Mouse (Mus musculus) limb, embryonic 12.5 days (tissue): ENCODE data around the gene Catsperz. TPM values are rescaled to one million over a fixed set of nuclear protein-coding genes. Genes with fewer than 3 reads are reported as not detected.

ENCODE experiments used
- ATAC-seq: fragments of 200-750 bp; cut with Nextera tagmentation; 2 replicates; pipeline ENCODE4 v1.8.0; 2017; ENCODE audit warnings: low read depth, moderate TSS enrichment; ENCODE audit not compliant: insufficient number of reproducible peaks, insufficient read depth, low FRiP score, low TSS enrichment
- H3K27ac ChIP-seq: fragments of 300-500 bp; sonication (generic); 2 replicates; pipeline ENCODE4 v1.5.1; 2016; ENCODE audit warnings: mild to moderate bottlenecking, moderate library complexity
- H3K27me3 ChIP-seq: fragments of 300-500 bp; sonication (generic); 2 replicates; pipeline ENCODE4 v1.6.1; 2016; ENCODE audit warnings: mild to moderate bottlenecking, moderate library complexity
- H3K36me3 ChIP-seq: fragments of 300-500 bp; sonication (generic); 2 replicates; pipeline ENCODE4 v1.6.1; 2016; ENCODE audit warnings: mild to moderate bottlenecking, moderate library complexity
- H3K4me1 ChIP-seq: fragments of 300-500 bp; sonication (generic); replicated peaks from 2 replicates; pipeline ENCODE4 v1.6.1; 2016
- H3K4me2 ChIP-seq: fragments of 300-500 bp; sonication (generic); 2 replicates; pipeline ENCODE4 v1.6.1; 2016; ENCODE audit warnings: mild to moderate bottlenecking, moderate library complexity
- H3K4me3 ChIP-seq: fragments of 300-500 bp; sonication (generic); replicated peaks from 2 replicates; pipeline ENCODE4 v1.5.1; 2016; ENCODE audit warnings: mild to moderate bottlenecking
- H3K9ac ChIP-seq: fragments of 300-500 bp; sonication (generic); replicated peaks from 2 replicates; pipeline ENCODE4 v1.6.1; 2016; ENCODE audit warnings: mild to moderate bottlenecking, moderate library complexity
- H3K9me3 ChIP-seq: fragments of 300-500 bp; sonication (generic); 2 replicates; pipeline ENCODE4 v1.6.1; 2016; ENCODE audit warnings: mild to moderate bottlenecking, moderate library complexity
- WGBS: fragments of 180-500 bp; shearing (Covaris S2); methylation state at CpG from one replicate; pipeline ENCODE4 v1.1.7; 2016; 5-methylcytosine and 5-hydroxymethylcytosine counted together
- polyA plus RNA-seq: library from polyadenylated mRNA; unstranded; fragments of >200 nt; fragmentation: Nextera tagmentation; extraction: Ambion mirVana; gene quantifications from 2 replicates; pipeline ENCODE4 v1.2.1, GENCODE M21; 2016

Gene Catsperz
- polyA plus RNA-seq, 1 experiment from 2014 or later: 1.0 TPM

DNA sequence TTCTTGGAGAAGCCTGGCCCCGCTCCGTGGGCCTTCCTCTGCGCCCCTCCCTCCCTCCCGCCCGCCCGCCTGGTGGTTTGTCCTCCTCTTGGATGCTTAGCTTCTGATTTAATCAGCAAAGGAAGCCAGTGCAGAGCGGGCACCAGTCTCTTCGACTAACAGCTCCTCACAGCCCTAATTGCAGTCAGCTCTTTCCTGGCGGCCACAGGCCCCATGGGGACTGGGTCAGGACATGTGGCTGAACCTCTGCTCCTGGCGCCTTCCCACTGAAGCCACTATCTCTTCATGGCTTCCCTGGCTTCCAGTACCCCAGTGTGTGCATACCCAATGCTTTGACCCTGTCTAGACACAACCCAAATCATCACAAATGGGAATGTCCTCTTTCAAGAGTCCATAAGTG lies 31.3 kb upstream of the Catsperz start:
- Histone ChIP-seq H3K4me2 (no peak overlapping the region), H3K9me3 (no peaks in the 10 kb centered on the region), H3K4me1 (peaks cover 11% of the 10 kb centered on the region), H3K27ac (no peak overlapping the region), H3K9ac (no peak overlapping the region), H3K36me3 (peaks cover 75% of the 10 kb centered on the region), H3K27me3 (no peaks in the 10 kb centered on the region), H3K4me3 (no peak overlapping the region)
- 77% methylated on average over 10 of the region's 10 CpGs for WGBS
- no peak for ATAC-seq

DNA sequence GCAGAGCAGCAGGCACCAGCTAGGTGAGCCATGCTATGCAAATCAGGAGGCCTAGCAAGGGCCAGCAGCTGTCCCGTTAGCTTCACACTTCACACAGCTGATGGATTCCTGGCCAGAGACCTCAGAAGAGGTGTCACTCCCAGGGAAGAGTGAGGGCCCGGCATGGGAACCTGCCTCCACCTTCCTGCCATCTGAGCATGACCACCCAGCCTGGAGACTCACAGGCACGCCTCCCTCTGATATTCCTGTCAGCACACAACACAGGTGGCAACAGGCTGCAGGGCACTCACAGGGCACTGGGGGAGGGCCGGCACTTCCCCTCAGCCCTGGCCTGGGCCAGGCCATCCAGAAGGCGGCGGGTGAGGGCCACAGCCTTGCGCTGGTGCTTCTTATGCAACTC lies 30.2 kb upstream of the Catsperz start:
- Histone ChIP-seq H3K9ac (no peak overlapping the region), H3K27ac (no peak overlapping the region), H3K4me2 (no peak overlapping the region), H3K36me3 (peaks cover 70% of the 10 kb centered on the region), H3K4me3 (no peak overlapping the region), H3K27me3 (no peaks in the 10 kb centered on the region), H3K9me3 (no peaks in the 10 kb centered on the region), H3K4me1 (peaks cover 11% of the 10 kb centered on the region)
- ATAC-seq: no peak
- WGBS: 73% methylated on average over 7 of the region's 7 CpGs

GRCm38 (mm10) chr19:6954046-6954445 lies 28.9 kb upstream of the Catsperz start:
- H3K4me1 ChIP-seq: peaks cover 19% of the 10 kb centered on the region
- no peak overlapping the region for H3K4me2 ChIP-seq
- 54% methylated on average over 9 of the region's 9 CpGs for WGBS
- H3K9me3 ChIP-seq: no peaks in the 10 kb centered on the region
- H3K27ac ChIP-seq: no peak overlapping the region
- peaks cover 56% of the 10 kb centered on the region for H3K36me3 ChIP-seq
- no peak for ATAC-seq
- H3K9ac ChIP-seq: no peak overlapping the region
- H3K27me3 ChIP-seq: no peaks in the 10 kb centered on the region
- H3K4me3 ChIP-seq: no peak overlapping the region

GRCm38 (mm10) chr19:6952712-6953037 lies 27.5 kb upstream of the Catsperz start:
- WGBS: 12% methylated on average over 3 of the region's 3 CpGs
- H3K9me3 ChIP-seq: no peaks in the 10 kb centered on the region
- no peaks in the 10 kb centered on the region for H3K27me3 ChIP-seq
- 0 out of 2 replicates have a peak overlapping the region, but pooled peaks have one; percentile 78 for H3K9ac ChIP-seq
- no peak for ATAC-seq
- peaks cover 42% of the 10 kb centered on the region for H3K36me3 ChIP-seq
- peak overlapping the region; percentile 97 for H3K27ac ChIP-seq
- H3K4me3 ChIP-seq: peak overlapping the region; percentile 63
- H3K4me2 ChIP-seq: peak overlapping the region; percentile 96
- H3K4me1 ChIP-seq: peaks cover 19% of the 10 kb centered on the region

DNA sequence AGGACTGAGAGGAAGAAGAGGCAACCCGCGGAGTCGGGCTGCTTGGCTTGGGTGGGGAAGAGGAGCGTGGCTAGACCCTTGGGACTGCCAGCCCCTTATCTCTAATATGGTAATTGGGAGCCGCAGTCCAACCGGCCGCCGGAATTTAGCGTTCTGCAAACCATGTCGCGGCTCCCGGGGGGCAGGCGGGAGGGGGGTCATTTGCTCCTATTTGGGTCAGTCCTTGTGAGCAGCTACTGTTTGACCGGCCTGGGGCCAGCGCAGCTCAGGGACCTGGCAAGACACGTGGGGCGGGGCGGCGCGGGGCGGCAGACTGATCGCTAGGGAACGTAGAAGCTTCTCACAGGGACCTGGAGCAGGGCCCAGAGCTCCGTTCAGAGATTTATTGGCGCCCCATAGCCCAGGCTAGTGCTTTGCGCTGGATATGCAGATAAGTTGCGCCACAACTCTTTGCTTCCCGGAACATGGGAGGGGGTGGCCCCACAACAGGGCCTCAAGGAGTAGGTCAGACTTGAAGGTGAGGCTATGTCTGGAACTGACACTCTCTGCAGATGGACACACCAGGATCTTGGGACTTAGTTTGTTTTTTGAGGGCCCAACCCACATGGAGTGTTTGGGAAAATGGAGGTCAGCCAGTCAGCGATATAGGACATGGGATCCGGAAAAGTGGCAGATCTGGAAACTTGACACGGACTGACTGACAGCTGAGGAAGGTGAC lies 27.0 kb upstream of the Catsperz start:
- peak overlapping the region; percentile 78 for H3K9ac ChIP-seq
- H3K4me1 ChIP-seq: peaks cover 19% of the 10 kb centered on the region
- 3% methylated on average over 31 of the region's 31 CpGs for WGBS
- H3K4me3 ChIP-seq: peak overlapping the region; percentile 63
- H3K4me2 ChIP-seq: peak overlapping the region; percentile 96
- no peaks in the 10 kb centered on the region for H3K27me3 ChIP-seq
- peak overlapping the region; percentile 97 for H3K27ac ChIP-seq
- H3K36me3 ChIP-seq: peaks cover 37% of the 10 kb centered on the region
- peak; percentile 3; the same call in 1 of the 2 replicates for ATAC-seq
- H3K9me3 ChIP-seq: no peaks in the 10 kb centered on the region

DNA sequence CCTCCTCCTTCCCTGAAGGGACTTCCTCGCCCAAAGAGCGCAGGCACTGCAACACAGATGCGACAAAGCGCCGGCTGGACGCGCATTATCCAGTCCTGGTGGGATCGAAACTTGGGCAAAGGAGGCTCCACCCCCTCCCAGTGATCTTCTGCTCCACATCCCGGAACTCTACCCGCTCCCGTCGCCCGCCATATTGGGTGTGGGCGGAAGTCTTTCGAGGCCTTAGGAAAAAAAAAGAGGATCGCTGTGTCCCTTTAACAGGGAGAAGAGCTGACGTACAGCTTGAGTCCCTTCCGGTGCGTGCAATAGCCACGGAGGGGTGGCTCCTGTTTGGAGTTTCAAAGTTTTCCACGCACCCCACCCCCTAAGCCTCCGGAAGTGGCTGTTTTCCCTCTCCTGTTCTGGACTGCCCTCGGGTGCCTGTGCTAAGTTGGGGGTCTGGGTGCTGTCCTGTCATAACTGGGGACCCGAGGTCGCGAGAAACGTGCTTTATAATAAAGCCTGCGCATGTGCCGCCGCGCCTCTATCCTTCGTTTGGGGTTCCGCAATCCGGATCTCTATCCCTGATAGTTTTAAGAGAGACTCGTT lies 26.3 kb upstream of the Catsperz start:
- Histone ChIP-seq H3K4me1 (peaks cover 19% of the 10 kb centered on the region), H3K9ac (peak overlapping the region; percentile 78), H3K4me3 (peak overlapping the region; percentile 63), H3K27ac (peak overlapping the region; percentile 97), H3K27me3 (no peaks in the 10 kb centered on the region), H3K36me3 (peaks cover 30% of the 10 kb centered on the region), H3K4me2 (peak overlapping the region; percentile 96), H3K9me3 (no peaks in the 10 kb centered on the region)
- under 1% methylated on average over 35 of the region's 35 CpGs for WGBS
- peak; percentile 75 for ATAC-seq

DNA sequence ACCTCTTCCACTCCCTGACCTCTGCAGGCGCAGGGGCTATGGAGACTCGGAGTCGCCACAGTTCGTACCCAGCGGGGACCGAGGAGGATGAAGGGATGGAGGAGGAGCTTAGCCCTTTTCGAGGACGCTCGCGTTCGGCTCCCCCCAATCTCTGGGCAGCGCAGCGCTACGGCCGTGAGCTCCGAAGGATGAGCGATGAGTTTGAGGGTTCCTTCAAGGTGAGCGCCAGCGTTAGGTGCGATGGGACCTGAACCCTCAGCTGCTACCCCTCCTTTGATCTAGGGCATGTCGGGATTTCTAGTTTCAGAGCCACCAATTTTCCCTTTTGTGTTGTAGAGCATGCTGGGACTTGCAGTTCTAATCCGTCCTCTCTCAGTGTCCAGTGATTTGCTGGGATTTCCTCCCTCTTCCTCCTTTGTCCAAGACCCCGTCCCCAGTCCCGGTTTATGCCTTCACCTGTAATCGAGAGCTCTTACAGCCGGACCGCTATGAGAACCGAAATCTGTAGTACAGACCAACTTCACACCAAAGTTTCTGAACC lies 25.5 kb upstream of the Catsperz start:
- Histone ChIP-seq H3K4me3 (peak overlapping the region; percentile 63), H3K4me2 (peak overlapping the region; percentile 96), H3K27ac (peak overlapping the region; percentile 97), H3K27me3 (no peaks in the 10 kb centered on the region), H3K9ac (peak overlapping the region; percentile 78), H3K36me3 (peaks cover 30% of the 10 kb centered on the region), H3K4me1 (peaks cover 19% of the 10 kb centered on the region), H3K9me3 (no peaks in the 10 kb centered on the region)
- peak; percentile 18; the same call in 1 of the 2 replicates for ATAC-seq
- under 1% methylated on average over 28 of the region's 28 CpGs for WGBS

- ATAC-seq: no peak
- Histone ChIP-seq H3K4me1 (peaks cover 19% of the 10 kb centered on the region), H3K4me2 (peak overlapping the region; percentile 96), H3K36me3 (peaks cover 26% of the 10 kb centered on the region), H3K9me3 (no peaks in the 10 kb centered on the region), H3K27me3 (no peaks in the 10 kb centered on the region), H3K9ac (peak overlapping the region; percentile 78; the same call in 1 of the 2 replicates), H3K27ac (peak overlapping the region; percentile 97), H3K4me3 (peak overlapping the region; percentile 63)
- WGBS: 63% methylated on average over 5 of the region's 5 CpGs
Observed at GRCm38 (mm10) chr19:6949951-6950350, 24.8 kb upstream of the Catsperz start.

DNA sequence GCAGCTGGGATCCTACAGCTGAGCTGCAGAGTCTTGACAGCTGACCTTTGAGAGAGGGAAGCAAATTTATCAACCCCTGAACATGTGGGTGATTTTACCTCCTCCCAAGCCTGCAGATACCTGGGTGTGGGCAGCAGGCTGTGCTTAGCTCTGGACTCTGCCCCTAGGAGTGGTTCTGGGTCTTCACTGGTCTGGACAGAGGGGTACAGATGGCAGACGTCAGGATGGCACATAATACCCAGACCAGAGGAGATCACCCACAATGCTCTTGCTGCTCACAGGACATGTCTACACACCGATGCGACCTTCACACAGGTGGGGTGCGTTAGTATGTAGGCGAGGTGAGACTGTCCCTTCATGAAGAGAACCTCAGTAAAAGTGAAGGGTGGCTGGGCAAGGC lies 24.4 kb upstream of the Catsperz start:
- ATAC-seq: no peak
- peaks cover 22% of the 10 kb centered on the region for H3K36me3 ChIP-seq
- 90% methylated on average over 5 of the region's 5 CpGs for WGBS
- peaks cover 19% of the 10 kb centered on the region for H3K4me1 ChIP-seq
- H3K27ac ChIP-seq: no peak overlapping the region
- H3K4me2 ChIP-seq: 0 out of 2 replicates have a peak overlapping the region, but pooled peaks have one; percentile 96
- no peaks in the 10 kb centered on the region for H3K27me3 ChIP-seq
- H3K4me3 ChIP-seq: no peak overlapping the region
- no peaks in the 10 kb centered on the region for H3K9me3 ChIP-seq
- H3K9ac ChIP-seq: no peak overlapping the region

DNA sequence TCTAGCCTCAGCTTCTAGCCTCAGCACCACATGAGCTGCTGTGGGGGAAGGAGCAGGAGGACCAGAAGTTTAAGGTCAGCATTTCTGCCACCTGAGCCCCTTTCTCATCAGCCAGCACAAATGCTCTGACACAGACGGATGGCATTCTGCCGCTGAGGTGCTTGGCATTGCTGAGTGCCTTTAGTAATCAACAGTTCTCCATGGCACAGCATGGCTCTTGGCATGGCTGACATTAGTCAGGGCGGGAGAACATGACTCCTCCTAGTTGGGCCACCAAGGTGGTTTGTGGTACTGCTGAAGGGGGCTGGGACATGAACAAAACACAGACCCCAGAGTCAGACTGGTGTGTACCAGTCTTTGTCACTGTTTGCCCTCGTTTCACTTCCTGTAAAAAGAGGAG lies 23.0 kb upstream of the Catsperz start:
- ATAC-seq: no peak
- Histone ChIP-seq H3K27me3 (no peaks in the 10 kb centered on the region), H3K4me1 (peaks cover 19% of the 10 kb centered on the region), H3K4me2 (no peak overlapping the region), H3K9ac (no peak overlapping the region), H3K27ac (no peak overlapping the region), H3K36me3 (peaks cover 17% of the 10 kb centered on the region; the same call in 1 of the 2 replicates), H3K4me3 (no peak overlapping the region), H3K9me3 (no peaks in the 10 kb centered on the region)
- WGBS: 75% methylated on average over 4 of the region's 4 CpGs

- WGBS: 46% methylated on average over 4 of the region's 4 CpGs
- no peak overlapping the region for H3K4me3 ChIP-seq
- peaks cover 21% of the 10 kb centered on the region for H3K4me1 ChIP-seq
- H3K27me3 ChIP-seq: no peaks in the 10 kb centered on the region
- H3K9me3 ChIP-seq: no peaks in the 10 kb centered on the region
- no peak for ATAC-seq
- no peak overlapping the region for H3K27ac ChIP-seq
- H3K9ac ChIP-seq: no peak overlapping the region
- H3K36me3 ChIP-seq: peaks cover 12% of the 10 kb centered on the region; the same call in 1 of the 2 replicates
- no peak overlapping the region for H3K4me2 ChIP-seq
Observed at GRCm38 (mm10) chr19:6947742-6948141, 22.6 kb upstream of the Catsperz start.
